Mouse (Mus musculus): ENCODE results near the gene Atad5. TPM values are rescaled to one million over a fixed set of nuclear protein-coding genes. Genes with fewer than 3 reads are reported as not detected.

The Atad5 gene
- total and polyA plus RNA-seq, 2 experiments = 0.15 to 1.1 TPM

- Histone ChIP-seq H3K36me3 (ENCODE audit: control insufficient read depth, insufficient read depth, low read length) (no peaks in the 10 kb centered on the region), H3K9ac (ENCODE audit: low read depth, low read length) (no peak overlapping the region), H3K4me3 (ENCODE audit: insufficient read depth, low read depth, low read length) (no peak overlapping the region), H3K27me3 (ENCODE audit: control insufficient read depth, insufficient read depth, low read length) (no peaks in the 10 kb centered on the region), H3K4me1 (ENCODE audit: control insufficient read depth, insufficient read depth, low read length) (peaks cover 3% of the 10 kb centered on the region; the same call in 1 of the 2 replicates), H3K27ac (replicated peaks; ENCODE audit: insufficient read depth, low read depth, low read length) (no peak overlapping the region), H3K79me2 (ENCODE audit: control insufficient read depth, insufficient read depth, low read length) (no peaks in the 10 kb centered on the region)
- DNase-seq (ENCODE audit: extremely low read depth, low read depth, low spot score) = no peak
- TF ChIP-seq POLR2A (IDR thresholded peaks at IDR 0.05; ENCODE audit: extremely low read depth, insufficient read depth, low read length) = no peak
- no peak for TF ChIP-seq CTCF (IDR thresholded peaks at IDR 0.05; ENCODE audit: low read depth, low read length)
- 91% methylated on average over 3 of the region's 3 CpGs for WGBS
Observed at GRCm38 (mm10) chr11:80098444-80099056, 9.3 kb downstream of the Atad5 start.

DNA sequence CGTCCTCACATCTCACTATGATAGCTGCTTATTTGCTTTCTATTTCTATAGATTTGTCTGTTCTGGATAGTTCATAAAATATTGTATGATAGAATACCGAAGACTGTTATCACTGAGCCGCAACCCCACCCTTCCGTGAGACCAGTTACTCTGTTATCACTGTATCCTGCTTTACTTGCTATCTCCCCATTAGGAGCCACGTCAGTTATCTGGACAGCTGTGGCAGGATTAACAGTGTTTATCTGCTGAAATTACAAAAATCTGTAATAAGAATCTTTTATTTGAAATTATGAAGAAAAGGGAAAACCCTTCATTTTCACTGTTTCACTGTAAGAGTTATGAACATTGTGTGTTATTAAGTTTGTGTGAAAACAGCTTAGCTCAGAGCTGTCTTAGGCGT, 12.1 kb downstream of the Atad5 start:
- Histone ChIP-seq H3K4me1 (ENCODE audit: control insufficient read depth, insufficient read depth, low read length) (peaks cover 3% of the 10 kb centered on the region; the same call in 1 of the 2 replicates), H3K27ac (replicated peaks; ENCODE audit: insufficient read depth, low read depth, low read length) (no peak overlapping the region), H3K9ac (ENCODE audit: low read depth, low read length) (no peak overlapping the region), H3K79me2 (ENCODE audit: control insufficient read depth, insufficient read depth, low read length) (no peaks in the 10 kb centered on the region), H3K36me3 (ENCODE audit: control insufficient read depth, insufficient read depth, low read length) (no peaks in the 10 kb centered on the region), H3K27me3 (ENCODE audit: control insufficient read depth, insufficient read depth, low read length) (no peaks in the 10 kb centered on the region), H3K4me3 (ENCODE audit: insufficient read depth, low read depth, low read length) (no peak overlapping the region)
- no peak for TF ChIP-seq CTCF (IDR thresholded peaks at IDR 0.05; ENCODE audit: low read depth, low read length)
- no peak for TF ChIP-seq POLR2A (IDR thresholded peaks at IDR 0.05; ENCODE audit: extremely low read depth, insufficient read depth, low read length)
- 89% methylated on average over 6 of the region's 6 CpGs for whole genome bisulfite sequencing
- DNase-seq (ENCODE audit: extremely low read depth, low read depth, low spot score) = no peak

- Histone ChIP-seq H3K27ac (replicated peaks; ENCODE audit: insufficient read depth, low read depth, low read length) (no peak overlapping the region), H3K79me2 (ENCODE audit: control insufficient read depth, insufficient read depth, low read length) (no peaks in the 10 kb centered on the region), H3K4me1 (ENCODE audit: control insufficient read depth, insufficient read depth, low read length) (peaks cover 3% of the 10 kb centered on the region; the same call in 1 of the 2 replicates), H3K4me3 (ENCODE audit: insufficient read depth, low read depth, low read length) (no peak overlapping the region), H3K27me3 (ENCODE audit: control insufficient read depth, insufficient read depth, low read length) (no peaks in the 10 kb centered on the region), H3K36me3 (ENCODE audit: control insufficient read depth, insufficient read depth, low read length) (no peaks in the 10 kb centered on the region), H3K9ac (ENCODE audit: low read depth, low read length) (no peak overlapping the region)
- TF ChIP-seq CTCF (IDR thresholded peaks at IDR 0.05; ENCODE audit: low read depth, low read length) (no peak), POLR2A (IDR thresholded peaks at IDR 0.05; ENCODE audit: extremely low read depth, insufficient read depth, low read length) (no peak)
- 93% methylated on average over 1 of the region's 1 CpGs for WGBS
- DNase-seq (ENCODE audit: extremely low read depth, low read depth, low spot score) = no peak
Observed at GRCm38 (mm10) chr11:80104407-80104806, 15.2 kb downstream of the Atad5 start.

DNA sequence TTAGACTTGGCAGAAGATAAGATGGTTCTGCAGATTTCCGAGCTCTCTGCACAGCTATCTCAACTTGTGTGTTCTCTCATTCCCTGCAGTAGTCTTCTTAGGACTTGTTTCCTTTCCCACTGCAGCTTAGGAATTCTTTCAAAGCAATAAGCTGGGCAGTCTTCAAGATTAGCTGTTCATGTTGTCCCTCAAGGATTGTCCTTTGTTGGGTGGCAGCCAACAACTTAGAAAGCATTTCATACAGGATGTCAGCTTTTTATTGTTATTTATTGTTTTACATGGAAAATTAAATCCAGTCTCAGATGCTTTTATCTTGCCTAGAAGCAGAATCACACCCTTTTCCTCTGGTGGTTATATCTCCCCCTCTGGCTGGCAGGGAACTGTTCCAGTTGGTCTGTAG, 27.2 kb downstream of the Atad5 start:
- WGBS = 71% methylated on average over 1 of the region's 1 CpGs
- TF ChIP-seq CTCF (IDR thresholded peaks at IDR 0.05; ENCODE audit: low read depth, low read length) = no peak
- no peak for TF ChIP-seq POLR2A (IDR thresholded peaks at IDR 0.05; ENCODE audit: extremely low read depth, insufficient read depth, low read length)
- Histone ChIP-seq H3K36me3 (ENCODE audit: control insufficient read depth, insufficient read depth, low read length) (peaks cover 2% of the 10 kb centered on the region; the same call in 1 of the 2 replicates), H3K9ac (ENCODE audit: low read depth, low read length) (no peak overlapping the region), H3K4me3 (ENCODE audit: insufficient read depth, low read depth, low read length) (no peak overlapping the region), H3K4me1 (ENCODE audit: control insufficient read depth, insufficient read depth, low read length) (peaks cover 2% of the 10 kb centered on the region; the same call in 1 of the 2 replicates), H3K27ac (replicated peaks; ENCODE audit: insufficient read depth, low read depth, low read length) (no peak overlapping the region), H3K27me3 (ENCODE audit: control insufficient read depth, insufficient read depth, low read length) (no peaks in the 10 kb centered on the region), H3K79me2 (ENCODE audit: control insufficient read depth, insufficient read depth, low read length) (no peaks in the 10 kb centered on the region)
- no peak for DNase-seq (ENCODE audit: extremely low read depth, low read depth, low spot score)

- Histone ChIP-seq H3K27me3 (ENCODE audit: control insufficient read depth, insufficient read depth, low read length) (no peaks in the 10 kb centered on the region), H3K36me3 (ENCODE audit: control insufficient read depth, insufficient read depth, low read length) (no peaks in the 10 kb centered on the region), H3K4me1 (ENCODE audit: control insufficient read depth, insufficient read depth, low read length) (no peaks in the 10 kb centered on the region), H3K9ac (ENCODE audit: low read depth, low read length) (no peak overlapping the region), H3K27ac (replicated peaks; ENCODE audit: insufficient read depth, low read depth, low read length) (no peak overlapping the region), H3K79me2 (ENCODE audit: control insufficient read depth, insufficient read depth, low read length) (no peaks in the 10 kb centered on the region), H3K4me3 (ENCODE audit: insufficient read depth, low read depth, low read length) (no peak overlapping the region)
- no peak for DNase-seq (ENCODE audit: extremely low read depth, low read depth, low spot score)
- TF ChIP-seq CTCF (IDR thresholded peaks at IDR 0.05; ENCODE audit: low read depth, low read length) (no peak), POLR2A (IDR thresholded peaks at IDR 0.05; ENCODE audit: extremely low read depth, insufficient read depth, low read length) (no peak)
- 80% methylated on average over 1 of the region's 1 CpGs for WGBS
Observed at GRCm38 (mm10) chr11:80132050-80132449, 42.9 kb downstream of the Atad5 start.

DNA sequence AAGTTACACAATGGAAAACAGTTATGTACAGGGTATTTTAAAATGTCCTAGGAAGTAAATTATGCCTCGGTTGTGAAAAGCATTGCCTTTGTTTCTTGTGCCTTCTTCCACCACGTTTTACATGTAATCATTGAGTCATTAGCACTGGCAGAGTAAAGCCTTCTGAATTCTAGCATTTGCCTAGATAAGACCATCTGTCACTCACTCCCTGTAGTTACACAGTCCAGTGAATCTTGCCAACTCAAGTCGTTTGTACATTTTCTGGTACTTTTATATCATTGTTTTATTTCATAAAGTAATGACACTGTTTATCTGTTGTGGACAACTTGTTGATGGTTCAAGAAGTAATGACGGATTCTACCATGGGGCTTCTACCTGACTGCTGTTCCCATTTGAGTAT, 45.5 kb downstream of the Atad5 start:
- WGBS = 58% methylated on average over 4 of the region's 4 CpGs
- TF ChIP-seq POLR2A (IDR thresholded peaks at IDR 0.05; ENCODE audit: extremely low read depth, insufficient read depth, low read length) (no peak), CTCF (IDR thresholded peaks at IDR 0.05; ENCODE audit: low read depth, low read length) (no peak)

More for the DNA sequence above, 45.5 kb downstream of the Atad5 start:
- no peaks in the 10 kb centered on the region for H3K4me1 ChIP-seq (ENCODE audit: control insufficient read depth, insufficient read depth, low read length)
- H3K4me3 ChIP-seq (ENCODE audit: insufficient read depth, low read depth, low read length) = no peak overlapping the region
- H3K79me2 ChIP-seq (ENCODE audit: control insufficient read depth, insufficient read depth, low read length) = no peaks in the 10 kb centered on the region
- H3K36me3 ChIP-seq (ENCODE audit: control insufficient read depth, insufficient read depth, low read length) = peaks cover 1% of the 10 kb centered on the region; the same call in 1 of the 2 replicates
- H3K27ac ChIP-seq (replicated peaks; ENCODE audit: insufficient read depth, low read depth, low read length) = no peak overlapping the region
- no peaks in the 10 kb centered on the region for H3K27me3 ChIP-seq (ENCODE audit: control insufficient read depth, insufficient read depth, low read length)
- DNase-seq (ENCODE audit: extremely low read depth, low read depth, low spot score) = no peak
- no peak overlapping the region for H3K9ac ChIP-seq (ENCODE audit: low read depth, low read length)

All from liver, adult 2 months (tissue).